Mouse (Mus musculus) thymus, adult 2 months (tissue): Measurements from ENCODE around the gene Tmc3.

Experiments
- CTCF ChIP-seq: fragments of 200-500 bp; IDR thresholded peaks from 2 replicates; pipeline ENCODE4 v1.5.1; 2012; ENCODE audit warnings: mild to moderate bottlenecking, control low read depth, low read length, moderate library complexity, borderline replicate concordance; ENCODE audit not compliant: control insufficient read depth, poor library complexity, insufficient read depth; ENCODE audit errors: extremely low read depth
- POLR2A ChIP-seq: fragments of 200-500 bp; IDR thresholded peaks from 2 replicates; pipeline ENCODE4 v1.6.1; 2012; ENCODE audit warnings: mild to moderate bottlenecking, low read length, control low read depth, moderate library complexity; ENCODE audit not compliant: control insufficient read depth, poor library complexity, insufficient read depth; ENCODE audit errors: extremely low read depth

DNA sequence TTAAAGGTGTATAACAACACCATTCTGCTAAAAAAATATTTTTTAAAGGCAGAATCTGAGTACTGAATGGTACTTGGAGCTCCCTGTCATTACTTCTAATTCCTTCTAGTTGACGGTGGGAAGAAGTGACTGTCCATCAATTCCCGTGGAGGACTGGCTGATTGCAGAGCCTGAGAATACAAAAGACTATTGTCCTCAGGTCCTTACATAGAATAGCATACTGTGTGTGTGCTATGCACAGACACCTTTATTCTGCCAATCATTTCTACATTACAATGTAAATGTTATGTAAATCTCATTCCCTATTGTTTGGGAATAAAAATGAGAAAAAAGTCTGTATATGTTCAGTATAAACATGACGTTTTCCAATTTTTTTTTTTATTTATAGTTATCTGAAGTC, 22.9 kb upstream of the Tmc3 start:
- TF ChIP-seq CTCF (no peak), POLR2A (no peak)
